Comparison of ENCODE assay signal across 8 mouse cellular contexts in the genomic region with DNA sequence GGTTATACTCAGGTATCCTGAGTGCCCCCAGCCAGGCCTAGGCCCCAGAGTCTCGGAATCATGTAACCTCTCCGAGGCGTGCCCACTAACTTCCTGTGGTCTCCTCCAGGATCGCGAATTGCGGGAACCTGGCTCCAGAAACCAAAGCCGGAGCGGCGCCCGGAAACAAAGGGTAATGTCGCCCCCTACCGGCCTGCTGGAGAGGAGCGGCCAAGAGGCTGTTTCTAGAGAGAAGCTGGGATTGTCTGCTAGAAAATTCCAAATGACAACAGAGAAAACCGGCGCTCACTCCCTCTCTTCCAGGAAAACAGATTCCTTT. TPM values are rescaled to one million over a fixed set of nuclear protein-coding genes. Genes with fewer than 3 reads are reported as not detected.
DNase-seq lines count a peak whose midpoint lies in the region; ATAC-seq lines count a peak whose summit lies in the region.

No protein-coding gene starts in this region.

- H3K27ac ChIP-seq in embryonic facial prominence, embryonic 12.5 days = no peak overlapping the region
- H3K27ac ChIP-seq in heart, embryonic 15.5 days = no peak overlapping the region
- no peak overlapping the region for H3K27ac ChIP-seq in liver, embryonic 15.5 days (replicated peaks)
- H3K27ac ChIP-seq in neural tube, embryonic 14.5 days (ENCODE audit: low read depth, low read length) = no peak overlapping the region

- H3K4me1 ChIP-seq in embryonic facial prominence, embryonic 12.5 days = peaks cover 15% of the 10 kb centered on the region
- H3K4me1 ChIP-seq in heart, embryonic 15.5 days (replicated peaks) = peaks cover 23% of the 10 kb centered on the region
- peaks cover 6% of the 10 kb centered on the region; the same call in 1 of the 2 replicates for H3K4me1 ChIP-seq in liver, embryonic 15.5 days (replicated peaks)
- H3K4me1 ChIP-seq in neural tube, embryonic 14.5 days (ENCODE audit: control insufficient read depth, insufficient read depth, low read length) = peaks cover 4% of the 10 kb centered on the region; the same call in 1 of the 2 replicates

- peak overlapping the region; percentile 92 for H3K4me2 ChIP-seq in embryonic facial prominence, embryonic 12.5 days (replicated peaks)
- peak overlapping the region; percentile 97 for H3K4me2 ChIP-seq in heart, embryonic 15.5 days
- H3K4me2 ChIP-seq in liver, embryonic 15.5 days = peak overlapping the region; percentile 67
- H3K4me2 ChIP-seq in neural tube, embryonic 14.5 days (ENCODE audit: low read depth, low read length) = peak overlapping the region; percentile 88

- WGBS in embryonic facial prominence, embryonic 12.5 days = under 1% methylated on average over 15 of the region's 15 CpGs
- WGBS in heart, embryonic 15.5 days = 1% methylated on average over 15 of the region's 15 CpGs
- under 1% methylated on average over 15 of the region's 15 CpGs for WGBS in liver, embryonic 15.5 days (ENCODE audit: insufficient replicate concordance)
- WGBS in neural tube, embryonic 14.5 days = under 1% methylated on average over 15 of the region's 15 CpGs

- ATAC-seq in CD4-positive, CD25-positive, alpha-beta regulatory T cell, adult 4 months = peak; percentile 66
- no peak for ATAC-seq in embryonic facial prominence, embryonic 12.5 days (ENCODE audit: insufficient number of reproducible peaks, insufficient read depth, low FRiP score, low TSS enrichment)
- no peak for ATAC-seq in heart, embryonic 15.5 days (replicated peaks; ENCODE audit: insufficient number of reproducible peaks, insufficient read depth, low FRiP score, low read depth)
- no peak for ATAC-seq in liver, embryonic 15.5 days (ENCODE audit: insufficient read depth)
- peak; percentile 53 for ATAC-seq in neural tube, embryonic 14.5 days (ENCODE audit: low read depth)

- DNase-seq in adrenal gland, postnatal 4 days (ENCODE audit: low spot score in 2 of 2) = peak; percentile 37 to 45
- peak; percentile 75 for DNase-seq in kidney, postnatal 14 days
- DNase-seq in thymus, postnatal 14 days = peak; percentile 52

- no peaks in the 10 kb centered on the region for H3K36me3 ChIP-seq in embryonic facial prominence, embryonic 12.5 days
- no peaks in the 10 kb centered on the region for H3K36me3 ChIP-seq in heart, embryonic 15.5 days
- no peaks in the 10 kb centered on the region for H3K36me3 ChIP-seq in liver, embryonic 15.5 days (replicated peaks)
- H3K36me3 ChIP-seq in neural tube, embryonic 14.5 days (ENCODE audit: control insufficient read depth, insufficient read depth, low read length) = no peaks in the 10 kb centered on the region

- peak overlapping the region; percentile 52 for H3K9ac ChIP-seq in embryonic facial prominence, embryonic 12.5 days
- peak overlapping the region; percentile 61 for H3K9ac ChIP-seq in heart, embryonic 15.5 days
- no peak overlapping the region for H3K9ac ChIP-seq in liver, embryonic 15.5 days
- peak overlapping the region; percentile 52 for H3K9ac ChIP-seq in neural tube, embryonic 14.5 days (replicated peaks; ENCODE audit: low read depth, low read length)

- peaks cover 60% of the 10 kb centered on the region for H3K27me3 ChIP-seq in embryonic facial prominence, embryonic 12.5 days
- peaks cover 91% of the 10 kb centered on the region for H3K27me3 ChIP-seq in heart, embryonic 15.5 days
- peaks cover 77% of the 10 kb centered on the region for H3K27me3 ChIP-seq in liver, embryonic 15.5 days
- H3K27me3 ChIP-seq in neural tube, embryonic 14.5 days (ENCODE audit: control insufficient read depth, insufficient read depth, low read length) = peaks cover 8% of the 10 kb centered on the region

- no peaks in the 10 kb centered on the region for H3K9me3 ChIP-seq in embryonic facial prominence, embryonic 12.5 days
- H3K9me3 ChIP-seq in heart, embryonic 15.5 days (replicated peaks) = no peaks in the 10 kb centered on the region
- H3K9me3 ChIP-seq in liver, embryonic 15.5 days (replicated peaks) = no peaks in the 10 kb centered on the region
- H3K9me3 ChIP-seq in neural tube, embryonic 14.5 days (ENCODE audit: control insufficient read depth, low read length) = no peaks in the 10 kb centered on the region

- peak overlapping the region; percentile 47 for H3K4me3 ChIP-seq in embryonic facial prominence, embryonic 12.5 days
- H3K4me3 ChIP-seq in heart, embryonic 15.5 days = peak overlapping the region; percentile 66
- H3K4me3 ChIP-seq in liver, embryonic 15.5 days (replicated peaks) = peak overlapping the region; percentile 44
- peak overlapping the region; percentile 43 for H3K4me3 ChIP-seq in neural tube, embryonic 14.5 days (ENCODE audit: low read depth, low read length)

RNA-seq across cellular contexts. Expression of gene Chrnd, which starts 3.4 kb away (rescaled TPM):
- polyA plus RNA-seq in CD4-positive, CD25-positive, alpha-beta regulatory T cell, adult 4 months (2017; shearing (Covaris generic)) = not detected
- under 1 TPM; 0.20 to 0.54 TPM for total RNA-seq in adrenal gland, postnatal 4 days (2021)
- 1.2 and 1.6 TPM in 2 replicates for polyA plus RNA-seq in embryonic facial prominence, embryonic 12.5 days (2016; fragmentation: Nextera tagmentation; extraction: Ambion mirVana)
- not detected in 2 replicates for polyA plus RNA-seq in heart, embryonic 15.5 days (2015; fragmentation: Nextera tagmentation; extraction: Ambion mirVana)
- polyA plus RNA-seq in liver, embryonic 15.5 days (2015; fragmentation: Nextera tagmentation; extraction: Ambion mirVana) = 0.36 and 0.45 TPM in 2 replicates
- polyA plus RNA-seq in neural tube, embryonic 14.5 days (2014; fragmentation: Nextera tagmentation; extraction: Ambion mirVana) = not detected in 2 replicates

RNA-seq across cellular contexts. Expression of gene Prss56, which starts 3.9 kb away (rescaled TPM):
- not detected for polyA plus RNA-seq in CD4-positive, CD25-positive, alpha-beta regulatory T cell, adult 4 months (2017; shearing (Covaris generic))
- not detected for total RNA-seq in adrenal gland, postnatal 4 days (2021)
- 1.1 and 2.6 TPM in 2 replicates for polyA plus RNA-seq in embryonic facial prominence, embryonic 12.5 days (2016; fragmentation: Nextera tagmentation; extraction: Ambion mirVana)
- 0.05 and 0.08 TPM in 2 replicates for polyA plus RNA-seq in heart, embryonic 15.5 days (2015; fragmentation: Nextera tagmentation; extraction: Ambion mirVana)
- polyA plus RNA-seq in liver, embryonic 15.5 days (2015; fragmentation: Nextera tagmentation; extraction: Ambion mirVana) = not detected in 2 replicates
- polyA plus RNA-seq in neural tube, embryonic 14.5 days (2014; fragmentation: Nextera tagmentation; extraction: Ambion mirVana) = 0.46 and 6.1 TPM in 2 replicates

RNA-seq across cellular contexts. Expression of gene Chrng, which starts 17.5 kb away (rescaled TPM):
- polyA plus RNA-seq in CD4-positive, CD25-positive, alpha-beta regulatory T cell, adult 4 months (2017; shearing (Covaris generic)) = under 1 TPM in 1 of 2 experiments, not detected in 1; 0.30 TPM
- total RNA-seq in adrenal gland, postnatal 4 days (2021) = under 1 TPM in 1 of 2 experiments, not detected in 1; 0.34 TPM
- polyA plus RNA-seq in embryonic facial prominence, embryonic 12.5 days (2016; fragmentation: Nextera tagmentation; extraction: Ambion mirVana) = 6.0 and 9.8 TPM in 2 replicates
- polyA plus RNA-seq in heart, embryonic 15.5 days (2015; fragmentation: Nextera tagmentation; extraction: Ambion mirVana) = 1.1 and 1.4 TPM in 2 replicates
- polyA plus RNA-seq in liver, embryonic 15.5 days (2015; fragmentation: Nextera tagmentation; extraction: Ambion mirVana) = 0.89 and 1.1 TPM in 2 replicates
- not detected in 2 replicates for polyA plus RNA-seq in neural tube, embryonic 14.5 days (2014; fragmentation: Nextera tagmentation; extraction: Ambion mirVana)

RNA-seq across cellular contexts. Expression of gene Eif4e2, which starts 26.7 kb away (rescaled TPM):
- 100 to 1,000 TPM; 101 to 133 TPM for polyA plus RNA-seq in CD4-positive, CD25-positive, alpha-beta regulatory T cell, adult 4 months (2017; shearing (Covaris generic))
- total RNA-seq in adrenal gland, postnatal 4 days (2021) = 100 to 1,000 TPM; 107 to 109 TPM
- 179 and 182 TPM in 2 replicates for polyA plus RNA-seq in embryonic facial prominence, embryonic 12.5 days (2016; fragmentation: Nextera tagmentation; extraction: Ambion mirVana)
- 99.0 and 106 TPM in 2 replicates for polyA plus RNA-seq in heart, embryonic 15.5 days (2015; fragmentation: Nextera tagmentation; extraction: Ambion mirVana)
- 69.4 and 73.3 TPM in 2 replicates for polyA plus RNA-seq in liver, embryonic 15.5 days (2015; fragmentation: Nextera tagmentation; extraction: Ambion mirVana)
- 68.7 and 90.7 TPM in 2 replicates for polyA plus RNA-seq in neural tube, embryonic 14.5 days (2014; fragmentation: Nextera tagmentation; extraction: Ambion mirVana)

RNA-seq across cellular contexts. Expression of gene Ecel1, which starts 30.7 kb away (rescaled TPM):
- polyA plus RNA-seq in CD4-positive, CD25-positive, alpha-beta regulatory T cell, adult 4 months (2017; shearing (Covaris generic)) = under 1 TPM; 0.51 to 0.54 TPM
- 10 to 100 TPM in 1 of 2 experiments, 1 to 10 TPM in 1; 6.9 to 15.1 TPM for total RNA-seq in adrenal gland, postnatal 4 days (2021)
- 1.9 and 2.3 TPM in 2 replicates for polyA plus RNA-seq in embryonic facial prominence, embryonic 12.5 days (2016; fragmentation: Nextera tagmentation; extraction: Ambion mirVana)
- polyA plus RNA-seq in heart, embryonic 15.5 days (2015; fragmentation: Nextera tagmentation; extraction: Ambion mirVana) = 0.83 and 5.1 TPM in 2 replicates
- polyA plus RNA-seq in liver, embryonic 15.5 days (2015; fragmentation: Nextera tagmentation; extraction: Ambion mirVana) = 0.08 TPM in 1 of 2 replicates, not detected in the other
- 60.2 and 64.9 TPM in 2 replicates for polyA plus RNA-seq in neural tube, embryonic 14.5 days (2014; fragmentation: Nextera tagmentation; extraction: Ambion mirVana)

Comparison
In these comparisons a context has a peak if more than half of its experiments do, and no peak if none do; other contexts are left out.
1. ATAC-seq: peak in CD4-positive, CD25-positive, alpha-beta regulatory T cell, adult 4 months (single experiment) and neural tube, embryonic 14.5 days (single experiment); none in embryonic facial prominence, embryonic 12.5 days (single experiment), heart, embryonic 15.5 days (single experiment) and liver, embryonic 15.5 days (single experiment).
2. Peak in every context shown above with its lines, with median percentiles within 50 percentile points of each other: DNase-seq, H3K4me2 ChIP-seq and H3K4me3 ChIP-seq.